Mouse (Mus musculus): ENCODE measurements around the gene Tbk1. TPM values are rescaled to one million over a fixed set of nuclear protein-coding genes. Genes with fewer than 3 reads are reported as not detected.
A peak's percentile ranks its signal among the peaks of the same experiment; 100 is the strongest.

The Tbk1 gene
- polyA plus RNA-seq, 1 experiment from 2014 or later = 26.4 TPM

DNA sequence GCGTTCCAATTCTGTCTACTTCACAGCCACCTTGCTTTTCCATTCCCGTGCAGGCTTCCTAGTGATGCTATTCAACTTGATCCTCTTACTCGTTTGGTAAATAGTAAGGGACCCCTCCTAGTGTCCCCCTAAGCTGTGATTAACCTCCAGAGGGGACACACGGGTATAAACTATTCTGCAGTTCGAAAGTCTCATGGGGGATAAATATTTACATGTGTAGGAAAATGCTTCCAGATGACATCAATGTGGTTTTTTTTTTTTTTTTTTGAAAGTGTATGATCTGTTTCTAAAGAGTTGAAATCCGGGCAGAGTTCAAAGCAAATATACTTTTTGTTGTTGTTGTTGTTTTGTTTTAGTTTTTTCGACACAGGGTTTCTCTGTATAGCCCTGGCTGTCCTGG, 80.7 kb downstream of the Tbk1 start:
- H3K9me3 ChIP-seq (ENCODE audit: control insufficient read depth, low read length) = no peaks in the 10 kb centered on the region
- H3K9ac ChIP-seq (ENCODE audit: low read length) = peak overlapping the region; percentile 75; the same call in 1 of the 2 replicates
- H3K27ac ChIP-seq (replicated peaks in 1 of 2; ENCODE audit: control insufficient read depth in 1 of 2, insufficient read depth in 1 of 2, low read depth in 2 of 2, low read length in 2 of 2) = peak overlapping the region; percentile 39 to 71; a peak in 3 of 4 replicates
- ATAC-seq (ENCODE audit: insufficient number of reproducible peaks, insufficient read depth, low FRiP score, low read depth) = no peak
- WGBS = 66% methylated on average over 7 of the region's 7 CpGs
- 0 out of 4 replicates have a peak overlapping the region, but pooled peaks have one; percentile 47 to 58 for H3K4me3 ChIP-seq (ENCODE audit: control insufficient read depth in 1 of 2, insufficient read depth in 1 of 2, low read depth in 1 of 2, low read length in 2 of 2)
- H3K36me3 ChIP-seq (ENCODE audit: control insufficient read depth, insufficient read depth, low read length) = no peaks in the 10 kb centered on the region
- peak overlapping the region; percentile 78 for H3K4me2 ChIP-seq (ENCODE audit: low read length)
- peaks cover 12 to 16% of the 10 kb centered on the region in 2 experiments for H3K4me1 ChIP-seq (ENCODE audit: control insufficient read depth in 2 of 2, insufficient read depth in 2 of 2, low read length in 2 of 2)
- H3K27me3 ChIP-seq (ENCODE audit: control insufficient read depth, insufficient read depth, low read length) = no peaks in the 10 kb centered on the region

DNA sequence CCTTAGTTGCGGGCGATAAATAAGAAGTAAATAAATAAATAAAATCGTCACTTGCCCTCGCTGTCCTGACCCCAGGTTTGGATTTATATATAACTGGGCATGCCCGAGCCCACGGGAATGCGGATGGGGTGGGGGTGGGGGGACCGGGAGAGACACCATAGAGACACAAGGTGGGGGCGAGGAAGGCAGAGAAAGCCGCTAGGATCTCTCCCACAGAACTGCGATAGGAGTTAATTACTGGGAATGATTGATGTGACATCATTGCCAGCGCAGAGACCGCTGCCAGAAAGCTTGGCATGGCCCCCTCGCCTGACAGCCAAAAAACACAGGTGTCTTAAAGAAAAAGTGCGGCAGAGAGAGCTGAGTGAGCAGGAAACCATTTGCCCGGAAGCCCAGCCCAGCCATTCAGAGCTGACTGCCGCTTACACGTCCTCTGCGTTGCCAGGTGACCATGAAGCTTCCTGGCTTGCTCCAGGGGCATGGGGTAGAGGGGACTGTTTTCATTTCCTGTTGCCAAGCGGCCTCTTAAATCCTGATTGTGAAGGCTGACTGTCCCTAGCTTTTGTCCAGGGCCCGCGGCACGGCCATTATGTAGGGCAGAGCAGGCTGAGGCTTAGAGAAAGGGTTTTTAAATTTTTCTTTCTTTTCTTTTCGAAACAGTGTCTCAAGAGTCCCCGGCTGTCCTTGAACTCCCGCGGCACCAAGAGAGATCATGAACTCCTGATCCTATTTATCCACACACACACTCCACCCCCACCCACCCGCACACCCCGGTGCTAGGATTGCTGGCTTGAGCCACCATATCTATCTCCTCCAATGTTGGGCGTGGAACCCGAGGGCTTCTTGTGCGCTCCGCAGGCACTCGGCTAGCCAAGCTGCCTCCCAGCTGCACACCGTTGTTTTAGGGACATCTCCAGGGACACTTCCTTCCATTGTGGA, 81.3 kb downstream of the Tbk1 start:
- Histone ChIP-seq H3K27me3 (ENCODE audit: control insufficient read depth, insufficient read depth, low read length) (no peaks in the 10 kb centered on the region), H3K4me3 (ENCODE audit: control insufficient read depth in 1 of 2, insufficient read depth in 1 of 2, low read depth in 1 of 2, low read length in 2 of 2) (peak overlapping the region; percentile 47 to 58), H3K9me3 (ENCODE audit: control insufficient read depth, low read length) (no peaks in the 10 kb centered on the region), H3K9ac (ENCODE audit: low read length) (peak overlapping the region; percentile 75), H3K36me3 (ENCODE audit: control insufficient read depth, insufficient read depth, low read length) (no peaks in the 10 kb centered on the region), H3K4me1 (ENCODE audit: control insufficient read depth in 2 of 2, insufficient read depth in 2 of 2, low read length in 2 of 2) (peaks cover 6 to 14% of the 10 kb centered on the region in 2 experiments), H3K27ac (replicated peaks in 1 of 2; ENCODE audit: control insufficient read depth in 1 of 2, insufficient read depth in 1 of 2, low read depth in 2 of 2, low read length in 2 of 2) (peak overlapping the region; percentile 53 to 71; a peak in 3 of 4 replicates), H3K4me2 (ENCODE audit: low read length) (peak overlapping the region; percentile 78)
- 20% methylated on average over 35 of the region's 35 CpGs for WGBS
- peak; percentile 84 for ATAC-seq (ENCODE audit: insufficient number of reproducible peaks, insufficient read depth, low FRiP score, low read depth)

DNA sequence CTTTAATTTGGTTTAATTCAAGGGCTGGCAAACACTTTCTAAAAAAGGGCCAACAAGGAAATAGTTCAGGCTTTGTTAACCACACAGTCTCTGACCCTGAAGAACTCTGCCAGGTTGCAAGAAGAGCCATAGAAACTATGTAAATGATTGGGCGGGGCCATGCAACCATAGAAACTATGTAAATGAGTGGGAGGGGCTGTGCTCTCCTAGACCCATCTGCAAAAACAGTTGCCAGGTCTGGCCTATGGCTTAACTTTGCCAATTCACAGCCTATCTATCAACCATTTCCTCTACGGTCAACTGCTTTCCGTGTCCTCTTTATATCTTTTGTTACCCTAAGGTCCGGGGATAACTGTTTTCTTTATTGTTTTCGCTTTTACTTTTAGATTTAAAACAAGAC, 85.4 kb downstream of the Tbk1 start:
- no peak overlapping the region for H3K4me2 ChIP-seq (ENCODE audit: low read length)
- WGBS = 61% methylated on average over 5 of the region's 5 CpGs
- peaks cover 0 to 11% of the 10 kb centered on the region in 2 experiments; a peak in 2 of 4 replicates for H3K4me1 ChIP-seq (ENCODE audit: control insufficient read depth in 2 of 2, insufficient read depth in 2 of 2, low read length in 2 of 2)
- H3K9ac ChIP-seq (ENCODE audit: low read length) = no peak overlapping the region
- H3K9me3 ChIP-seq (ENCODE audit: control insufficient read depth, low read length) = no peaks in the 10 kb centered on the region
- no peak overlapping the region for H3K4me3 ChIP-seq (ENCODE audit: control insufficient read depth in 1 of 2, insufficient read depth in 1 of 2, low read depth in 1 of 2, low read length in 2 of 2)
- no peak for ATAC-seq (ENCODE audit: insufficient number of reproducible peaks, insufficient read depth, low FRiP score, low read depth)
- no peak overlapping the region for H3K27ac ChIP-seq (replicated peaks in 1 of 2; ENCODE audit: control insufficient read depth in 1 of 2, insufficient read depth in 1 of 2, low read depth in 2 of 2, low read length in 2 of 2)
- H3K36me3 ChIP-seq (ENCODE audit: control insufficient read depth, insufficient read depth, low read length) = no peaks in the 10 kb centered on the region
- no peaks in the 10 kb centered on the region for H3K27me3 ChIP-seq (ENCODE audit: control insufficient read depth, insufficient read depth, low read length)

DNA sequence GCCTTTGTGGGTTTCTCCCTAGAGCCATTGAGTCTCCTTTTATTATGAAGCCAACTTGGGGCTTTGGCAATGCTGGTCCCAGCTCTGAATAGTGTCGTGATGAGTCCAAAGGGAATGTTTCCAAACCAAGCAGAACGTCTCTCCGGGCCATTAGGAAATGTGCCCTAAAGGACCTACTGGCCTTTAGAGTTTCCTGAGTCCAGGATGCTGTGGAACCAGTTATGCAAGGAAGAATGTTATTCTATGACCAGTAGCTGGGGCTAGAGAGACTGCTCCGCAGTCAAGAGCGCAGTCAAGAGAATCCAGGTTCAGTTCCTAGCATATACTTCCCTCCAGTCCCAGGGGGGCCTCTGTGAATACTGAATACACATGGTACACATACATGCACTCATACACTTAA, 86.6 kb downstream of the Tbk1 start:
- no peaks in the 10 kb centered on the region for H3K36me3 ChIP-seq (ENCODE audit: control insufficient read depth, insufficient read depth, low read length)
- no peak for ATAC-seq (ENCODE audit: insufficient number of reproducible peaks, insufficient read depth, low FRiP score, low read depth)
- H3K27me3 ChIP-seq (ENCODE audit: control insufficient read depth, insufficient read depth, low read length) = no peaks in the 10 kb centered on the region
- H3K9me3 ChIP-seq (ENCODE audit: control insufficient read depth, low read length) = no peaks in the 10 kb centered on the region
- H3K4me1 ChIP-seq (ENCODE audit: control insufficient read depth in 2 of 2, insufficient read depth in 2 of 2, low read length in 2 of 2) = peaks cover 0 to 9% of the 10 kb centered on the region in 2 experiments; a peak in 2 of 4 replicates
- 62% methylated on average over 5 of the region's 5 CpGs for WGBS
- H3K27ac ChIP-seq (replicated peaks in 1 of 2; ENCODE audit: control insufficient read depth in 1 of 2, insufficient read depth in 1 of 2, low read depth in 2 of 2, low read length in 2 of 2) = no peak overlapping the region
- H3K4me3 ChIP-seq (ENCODE audit: control insufficient read depth in 1 of 2, insufficient read depth in 1 of 2, low read depth in 1 of 2, low read length in 2 of 2) = no peak overlapping the region
- no peak overlapping the region for H3K4me2 ChIP-seq (ENCODE audit: low read length)
- H3K9ac ChIP-seq (ENCODE audit: low read length) = no peak overlapping the region

DNA sequence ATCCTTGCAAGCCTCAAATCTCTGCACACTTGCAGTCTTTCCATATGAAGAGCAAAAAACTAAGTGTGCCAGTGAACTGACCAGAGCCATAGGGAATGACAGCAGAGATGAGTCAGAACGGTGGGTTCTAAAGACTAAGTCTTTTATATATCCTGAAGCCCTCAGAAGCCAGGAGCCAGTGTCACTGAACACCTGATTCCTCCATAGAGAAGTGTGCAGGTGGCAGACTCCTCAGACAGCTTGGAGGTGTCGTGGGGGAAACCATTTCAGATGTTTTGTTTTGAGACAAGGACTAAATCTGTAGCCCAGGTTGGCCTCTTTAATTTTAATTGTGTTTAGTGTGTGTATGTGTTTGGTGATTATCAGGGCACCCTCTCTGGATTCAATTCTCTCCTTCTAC, 87.5 kb downstream of the Tbk1 start:
- ATAC-seq (ENCODE audit: insufficient number of reproducible peaks, insufficient read depth, low FRiP score, low read depth) = no peak
- H3K4me2 ChIP-seq (ENCODE audit: low read length) = no peak overlapping the region
- no peaks in the 10 kb centered on the region for H3K27me3 ChIP-seq (ENCODE audit: control insufficient read depth, insufficient read depth, low read length)
- no peaks in the 10 kb centered on the region for H3K9me3 ChIP-seq (ENCODE audit: control insufficient read depth, low read length)
- no peak overlapping the region for H3K9ac ChIP-seq (ENCODE audit: low read length)
- H3K4me3 ChIP-seq (ENCODE audit: control insufficient read depth in 1 of 2, insufficient read depth in 1 of 2, low read depth in 1 of 2, low read length in 2 of 2) = no peak overlapping the region
- H3K4me1 ChIP-seq (ENCODE audit: control insufficient read depth in 2 of 2, insufficient read depth in 2 of 2, low read length in 2 of 2) = peaks cover 0 to 7% of the 10 kb centered on the region in 2 experiments; a peak in 2 of 4 replicates
- 51% methylated on average over 2 of the region's 2 CpGs for WGBS
- no peaks in the 10 kb centered on the region for H3K36me3 ChIP-seq (ENCODE audit: control insufficient read depth, insufficient read depth, low read length)
- H3K27ac ChIP-seq (replicated peaks in 1 of 2; ENCODE audit: control insufficient read depth in 1 of 2, insufficient read depth in 1 of 2, low read depth in 2 of 2, low read length in 2 of 2) = no peak overlapping the region

DNA sequence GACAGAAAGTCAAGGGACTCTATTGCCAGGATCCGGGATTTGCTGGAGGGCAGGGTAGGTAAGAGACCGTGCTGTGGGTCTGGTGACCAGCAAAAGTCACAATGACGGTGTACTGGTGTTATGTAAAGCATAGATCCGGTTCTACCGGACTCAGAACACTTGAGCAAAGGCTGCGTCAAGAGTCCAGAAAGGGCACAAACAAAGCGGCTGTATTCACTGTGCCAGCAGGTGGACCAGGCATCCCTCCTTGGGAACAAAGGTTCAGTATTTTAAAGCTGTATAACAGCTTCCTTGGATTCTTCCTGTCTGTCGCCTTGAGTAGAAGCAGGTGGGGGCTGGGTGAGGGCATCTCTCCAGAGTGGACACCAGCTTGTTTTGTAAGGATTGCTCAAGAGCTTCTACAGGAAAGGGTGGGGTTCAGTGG, 88.1 kb downstream of the Tbk1 start:
- ATAC-seq (ENCODE audit: insufficient number of reproducible peaks, insufficient read depth, low FRiP score, low read depth) = no peak
- H3K4me2 ChIP-seq (ENCODE audit: low read length) = no peak overlapping the region

DNA sequence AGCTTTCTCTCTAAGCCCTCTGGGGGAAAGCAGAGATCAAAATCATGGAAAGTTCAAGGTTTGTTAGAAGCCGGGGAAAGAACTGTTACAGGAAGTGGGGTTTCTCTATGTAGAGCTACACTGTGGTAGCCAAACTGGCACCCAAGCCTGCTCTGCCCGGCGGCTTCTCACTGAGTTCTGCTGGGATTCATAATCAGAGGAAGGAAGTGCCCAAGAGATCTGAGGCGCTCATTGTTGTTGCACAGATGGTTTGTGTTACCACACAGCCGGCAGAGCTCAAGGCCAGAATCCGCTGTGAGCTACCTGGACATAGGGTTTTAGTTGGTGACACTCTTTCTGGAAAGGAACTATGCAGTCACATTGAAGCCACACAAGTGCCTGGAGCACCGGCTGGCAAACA, 88.6 kb downstream of the Tbk1 start:
- H3K27ac ChIP-seq (replicated peaks in 1 of 2; ENCODE audit: control insufficient read depth in 1 of 2, insufficient read depth in 1 of 2, low read depth in 2 of 2, low read length in 2 of 2) = peak overlapping the region; percentile 34 to 56
- no peak overlapping the region for H3K9ac ChIP-seq (ENCODE audit: low read length)
- H3K36me3 ChIP-seq (ENCODE audit: control insufficient read depth, insufficient read depth, low read length) = no peaks in the 10 kb centered on the region
- no peak; the same call in 1 of the 2 replicates for ATAC-seq (ENCODE audit: insufficient number of reproducible peaks, insufficient read depth, low FRiP score, low read depth)
- no peaks in the 10 kb centered on the region for H3K27me3 ChIP-seq (ENCODE audit: control insufficient read depth, insufficient read depth, low read length)
- 59% methylated on average over 7 of the region's 7 CpGs for WGBS
- no peaks in the 10 kb centered on the region for H3K9me3 ChIP-seq (ENCODE audit: control insufficient read depth, low read length)
- H3K4me3 ChIP-seq (ENCODE audit: control insufficient read depth in 1 of 2, insufficient read depth in 1 of 2, low read depth in 1 of 2, low read length in 2 of 2) = no peak overlapping the region
- peaks cover 0 to 7% of the 10 kb centered on the region in 2 experiments; a peak in 2 of 4 replicates for H3K4me1 ChIP-seq (ENCODE audit: control insufficient read depth in 2 of 2, insufficient read depth in 2 of 2, low read length in 2 of 2)
- H3K4me2 ChIP-seq (ENCODE audit: low read length) = no peak overlapping the region

More for the DNA sequence above, 88.1 kb downstream of the Tbk1 start:
- 64% methylated on average over 8 of the region's 8 CpGs for WGBS
- Histone ChIP-seq H3K27me3 (ENCODE audit: control insufficient read depth, insufficient read depth, low read length) (no peaks in the 10 kb centered on the region), H3K4me3 (ENCODE audit: control insufficient read depth in 1 of 2, insufficient read depth in 1 of 2, low read depth in 1 of 2, low read length in 2 of 2) (no peak overlapping the region), H3K36me3 (ENCODE audit: control insufficient read depth, insufficient read depth, low read length) (no peaks in the 10 kb centered on the region), H3K4me1 (ENCODE audit: control insufficient read depth in 2 of 2, insufficient read depth in 2 of 2, low read length in 2 of 2) (peaks cover 0 to 7% of the 10 kb centered on the region in 2 experiments; a peak in 2 of 4 replicates), H3K9me3 (ENCODE audit: control insufficient read depth, low read length) (no peaks in the 10 kb centered on the region), H3K9ac (ENCODE audit: low read length) (no peak overlapping the region), H3K27ac (replicated peaks in 1 of 2; ENCODE audit: control insufficient read depth in 1 of 2, insufficient read depth in 1 of 2, low read depth in 2 of 2, low read length in 2 of 2) (peak overlapping the region; percentile 34 to 56)
